Mouse (Mus musculus) limb, embryonic 10.5 days (tissue): ENCODE data around the gene Tbata. TPM values are rescaled to one million over a fixed set of nuclear protein-coding genes. Genes with fewer than 3 reads are reported as not detected.

Source experiments
- DNase-seq: peaks from one replicate; pipeline ENCODE4 v3.0.0-alpha.2; 2017; ENCODE audit warnings: low spot score
- H3K27ac ChIP-seq: fragments of 300-500 bp; sonication (generic); 2 replicates; pipeline ENCODE4 v1.5.1; 2016; ENCODE audit warnings: mild to moderate bottlenecking
- H3K27me3 ChIP-seq: fragments of 300-500 bp; sonication (generic); 2 replicates; pipeline ENCODE4 v1.6.1; 2016; ENCODE audit warnings: low read depth, mild to moderate bottlenecking; ENCODE audit not compliant: poor library complexity, severe bottlenecking
- H3K36me3 ChIP-seq: fragments of 300-500 bp; sonication (generic); 2 replicates; pipeline ENCODE4 v1.6.1; 2016; ENCODE audit warnings: mild to moderate bottlenecking, moderate library complexity
- H3K4me1 ChIP-seq: fragments of 300-500 bp; sonication (generic); 2 replicates; pipeline ENCODE4 v1.6.1; 2016
- H3K4me3 ChIP-seq: fragments of 300-500 bp; sonication (generic); 2 replicates; pipeline ENCODE4 v1.5.1; 2016; ENCODE audit warnings: mild to moderate bottlenecking, moderate library complexity
- H3K9me3 ChIP-seq: fragments of 300-500 bp; sonication (generic); replicated peaks from 2 replicates; pipeline ENCODE4 v1.6.1; 2016; ENCODE audit warnings: mild to moderate bottlenecking
- WGBS: fragments of 180-500 bp; shearing (Covaris S2); methylation state at CpG from one replicate; pipeline ENCODE4 v1.1.7; 2016; 5-methylcytosine and 5-hydroxymethylcytosine counted together
- polyA plus RNA-seq: library from polyadenylated mRNA; unstranded; fragments of >200 nt; fragmentation: Nextera tagmentation; extraction: Ambion mirVana; gene quantifications from 2 replicates; pipeline ENCODE4 v1.2.1, GENCODE M21; 2016

Gene Tbata
- polyA plus RNA-seq, 1 experiment from 2014 or later, result not detected

GRCm38 (mm10) chr10:61174711-61175441 lies 3.1 kb downstream of the Tbata start:
- H3K4me3 ChIP-seq, result no peak overlapping the region
- peaks cover 7% of the 10 kb centered on the region; the same call in 1 of the 2 replicates for H3K4me1 ChIP-seq
- H3K27me3 ChIP-seq, result peaks cover 42% of the 10 kb centered on the region
- H3K27ac ChIP-seq, result no peak overlapping the region
- H3K9me3 ChIP-seq, result no peaks in the 10 kb centered on the region
- 47% methylated on average over 13 of the region's 13 CpGs for WGBS
- DNase-seq, result no peak
- no peaks in the 10 kb centered on the region for H3K36me3 ChIP-seq

- Histone ChIP-seq H3K4me1 (peaks cover 7% of the 10 kb centered on the region; the same call in 1 of the 2 replicates), H3K4me3 (0 out of 2 replicates have a peak overlapping the region, but pooled peaks have one; percentile 30), H3K27me3 (peaks cover 42% of the 10 kb centered on the region), H3K36me3 (no peaks in the 10 kb centered on the region), H3K27ac (no peak overlapping the region), H3K9me3 (no peaks in the 10 kb centered on the region)
- DNase-seq, result peak; percentile 69
- 12% methylated on average over 24 of the region's 24 CpGs for WGBS
These were observed 3.9 kb downstream of the Tbata start for GRCm38 (mm10) chr10:61175442-61176204.

DNA sequence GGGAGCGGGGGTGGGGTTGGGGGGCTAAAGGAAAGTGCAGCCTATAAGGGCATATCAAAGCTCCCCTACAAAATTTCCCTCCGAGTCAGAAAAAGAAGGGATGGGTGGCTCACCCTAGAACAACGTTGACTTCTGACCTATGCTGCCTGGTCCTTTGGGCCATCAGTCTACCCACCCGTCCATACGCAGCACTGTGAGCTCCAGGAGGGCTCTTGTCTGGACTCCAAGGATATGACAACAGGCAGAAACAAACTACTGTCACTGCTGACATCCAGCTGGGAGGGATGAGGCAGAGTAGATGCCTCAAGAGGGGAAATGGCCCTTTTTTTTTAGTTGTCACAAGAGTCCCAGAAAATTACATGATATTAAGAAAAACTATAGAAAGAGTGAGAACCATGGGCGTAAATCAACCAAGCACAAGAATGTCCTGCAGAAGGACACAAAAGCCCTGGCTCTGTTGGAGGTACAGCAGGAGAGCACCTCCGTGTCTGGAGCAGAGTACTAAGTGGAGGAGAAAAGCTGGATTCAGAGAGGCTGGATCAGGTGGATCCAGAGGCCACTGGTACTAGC lies 4.6 kb downstream of the Tbata start:
- no peaks in the 10 kb centered on the region for H3K36me3 ChIP-seq
- 50% methylated on average over 7 of the region's 7 CpGs for WGBS
- H3K27me3 ChIP-seq, result peaks cover 42% of the 10 kb centered on the region
- DNase-seq, result no peak
- H3K4me3 ChIP-seq, result 0 out of 2 replicates have a peak overlapping the region, but pooled peaks have one; percentile 30
- no peak overlapping the region for H3K27ac ChIP-seq
- H3K9me3 ChIP-seq, result no peaks in the 10 kb centered on the region
- peaks cover 7% of the 10 kb centered on the region; the same call in 1 of the 2 replicates for H3K4me1 ChIP-seq

GRCm38 (mm10) chr10:61177751-61178150 lies 6.0 kb downstream of the Tbata start:
- H3K9me3 ChIP-seq, result no peaks in the 10 kb centered on the region
- H3K4me1 ChIP-seq, result peaks cover 11% of the 10 kb centered on the region; the same call in 1 of the 2 replicates
- peaks cover 42% of the 10 kb centered on the region for H3K27me3 ChIP-seq
- H3K4me3 ChIP-seq, result no peak overlapping the region
- H3K27ac ChIP-seq, result no peak overlapping the region
- WGBS, result 84% methylated on average over 4 of the region's 4 CpGs
- no peak for DNase-seq
- no peaks in the 10 kb centered on the region for H3K36me3 ChIP-seq

DNA sequence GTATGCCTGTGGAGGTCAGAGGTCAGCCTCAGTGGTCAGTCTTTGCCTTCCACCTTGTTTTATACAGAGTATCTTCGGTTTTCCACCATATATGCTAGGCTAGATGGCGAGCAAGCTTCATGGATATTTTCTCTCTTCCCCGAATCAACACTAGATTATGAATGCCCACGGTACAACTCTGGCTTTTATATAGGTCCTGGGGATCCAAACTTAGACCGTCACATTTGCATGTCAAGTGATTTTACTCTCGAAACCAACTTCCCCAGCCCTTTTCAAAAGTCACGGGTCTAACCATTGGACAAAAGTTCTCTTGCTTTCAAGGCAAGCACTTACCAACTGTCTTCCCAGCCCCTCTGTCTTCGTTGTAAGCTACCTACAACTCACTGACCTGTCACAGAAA lies 6.9 kb downstream of the Tbata start:
- Histone ChIP-seq H3K4me3 (no peak overlapping the region), H3K27ac (no peak overlapping the region), H3K27me3 (peaks cover 42% of the 10 kb centered on the region), H3K9me3 (no peaks in the 10 kb centered on the region), H3K36me3 (no peaks in the 10 kb centered on the region), H3K4me1 (peaks cover 11% of the 10 kb centered on the region; the same call in 1 of the 2 replicates)
- DNase-seq, result no peak
- WGBS, result 92% methylated on average over 8 of the region's 8 CpGs

DNA sequence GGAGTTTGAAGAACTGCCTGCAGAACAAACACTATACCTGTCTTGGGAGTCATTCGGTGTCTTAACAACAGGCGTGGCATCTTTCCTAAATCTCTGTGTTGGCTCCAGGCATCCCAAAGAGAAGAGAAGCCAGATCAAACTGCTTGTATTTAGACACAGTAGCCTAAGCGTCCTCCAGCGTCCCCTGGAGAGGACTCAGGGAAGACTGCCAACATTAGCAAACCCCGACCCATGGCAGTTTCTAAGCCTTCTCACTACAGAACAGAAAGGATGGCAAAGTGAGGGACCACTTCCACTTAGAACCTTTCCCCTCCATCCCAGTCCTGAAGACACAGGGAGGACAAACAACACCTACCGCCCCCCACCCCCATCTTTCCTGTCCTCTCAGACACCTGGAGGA lies 8.2 kb downstream of the Tbata start:
- Histone ChIP-seq H3K4me3 (no peak overlapping the region), H3K27me3 (peaks cover 37% of the 10 kb centered on the region), H3K36me3 (no peaks in the 10 kb centered on the region), H3K9me3 (no peaks in the 10 kb centered on the region), H3K4me1 (peaks cover 11% of the 10 kb centered on the region; the same call in 1 of the 2 replicates), H3K27ac (no peak overlapping the region)
- WGBS, result 83% methylated on average over 6 of the region's 6 CpGs
- DNase-seq, result no peak

- Histone ChIP-seq H3K9me3 (no peaks in the 10 kb centered on the region), H3K4me1 (peaks cover 8% of the 10 kb centered on the region; the same call in 1 of the 2 replicates), H3K27me3 (0 out of 2 replicates have a peak, but pooled peaks cover 5% of the 10 kb centered on the region), H3K4me3 (no peak overlapping the region), H3K27ac (no peak overlapping the region), H3K36me3 (no peaks in the 10 kb centered on the region)
- 84% methylated on average over 3 of the region's 3 CpGs for WGBS
- DNase-seq, result no peak
These were observed 15.2 kb downstream of the Tbata start for GRCm38 (mm10) chr10:61187001-61187400.

DNA sequence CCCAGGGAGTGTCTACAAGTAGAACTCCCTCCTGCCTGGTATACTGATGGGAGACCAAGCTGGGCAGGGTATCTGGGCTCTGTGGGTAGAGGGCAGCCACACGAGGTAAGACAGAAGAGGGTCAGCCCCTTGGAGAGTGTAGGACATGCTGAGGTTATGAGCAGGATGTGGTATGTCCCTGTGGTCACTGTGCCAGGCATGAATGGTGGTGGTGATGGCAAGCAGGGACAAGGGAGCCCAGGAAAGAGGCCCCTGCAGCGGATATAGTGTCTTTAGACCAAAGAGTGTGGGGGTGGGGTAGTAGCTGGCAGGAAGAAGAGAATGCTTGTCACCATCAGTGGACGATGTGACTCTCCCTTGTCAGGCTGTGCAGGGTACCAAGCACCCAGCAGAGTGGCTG lies 16.3 kb downstream of the Tbata start:
- 66% methylated on average over 3 of the region's 3 CpGs for WGBS
- Histone ChIP-seq H3K27me3 (0 out of 2 replicates have a peak, but pooled peaks cover 5% of the 10 kb centered on the region), H3K9me3 (no peaks in the 10 kb centered on the region), H3K27ac (no peak overlapping the region), H3K4me1 (peaks cover 5% of the 10 kb centered on the region; the same call in 1 of the 2 replicates), H3K4me3 (no peak overlapping the region), H3K36me3 (no peaks in the 10 kb centered on the region)
- no peak for DNase-seq

DNA sequence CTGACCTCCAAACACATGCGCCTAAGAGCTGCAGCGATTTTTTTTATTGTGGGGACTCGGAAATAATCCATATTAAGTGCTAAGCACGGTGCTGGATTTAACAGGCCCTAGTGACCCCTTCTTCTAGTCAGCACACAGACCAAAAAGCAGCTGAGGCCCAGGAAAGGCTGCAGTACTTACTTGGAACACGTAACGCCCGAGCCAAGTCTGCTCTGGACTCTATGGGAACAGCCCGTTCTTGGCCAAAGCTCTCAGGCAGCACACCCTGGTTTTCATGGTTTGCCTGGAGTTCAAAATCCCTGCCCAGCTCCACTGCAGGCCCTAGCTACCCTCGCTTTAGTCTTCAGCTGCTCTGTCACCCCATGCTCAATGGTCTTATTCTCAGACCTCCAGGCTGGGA lies 22.9 kb downstream of the Tbata start:
- Histone ChIP-seq H3K4me1 (peaks cover 1% of the 10 kb centered on the region), H3K27ac (no peak overlapping the region), H3K4me3 (no peak overlapping the region), H3K27me3 (no peaks in the 10 kb centered on the region), H3K9me3 (no peaks in the 10 kb centered on the region), H3K36me3 (no peaks in the 10 kb centered on the region)
- no peak for DNase-seq
- 83% methylated on average over 9 of the region's 9 CpGs for WGBS

- 88% methylated on average over 8 of the region's 8 CpGs for WGBS
- H3K27me3 ChIP-seq, result no peaks in the 10 kb centered on the region
- no peak overlapping the region for H3K4me3 ChIP-seq
- no peaks in the 10 kb centered on the region for H3K9me3 ChIP-seq
- no peak for DNase-seq
- no peaks in the 10 kb centered on the region for H3K36me3 ChIP-seq
- H3K4me1 ChIP-seq, result peaks cover 7% of the 10 kb centered on the region
- H3K27ac ChIP-seq, result no peak overlapping the region
These were observed 23.5 kb downstream of the Tbata start for GRCm38 (mm10) chr10:61195216-61195615.

DNA sequence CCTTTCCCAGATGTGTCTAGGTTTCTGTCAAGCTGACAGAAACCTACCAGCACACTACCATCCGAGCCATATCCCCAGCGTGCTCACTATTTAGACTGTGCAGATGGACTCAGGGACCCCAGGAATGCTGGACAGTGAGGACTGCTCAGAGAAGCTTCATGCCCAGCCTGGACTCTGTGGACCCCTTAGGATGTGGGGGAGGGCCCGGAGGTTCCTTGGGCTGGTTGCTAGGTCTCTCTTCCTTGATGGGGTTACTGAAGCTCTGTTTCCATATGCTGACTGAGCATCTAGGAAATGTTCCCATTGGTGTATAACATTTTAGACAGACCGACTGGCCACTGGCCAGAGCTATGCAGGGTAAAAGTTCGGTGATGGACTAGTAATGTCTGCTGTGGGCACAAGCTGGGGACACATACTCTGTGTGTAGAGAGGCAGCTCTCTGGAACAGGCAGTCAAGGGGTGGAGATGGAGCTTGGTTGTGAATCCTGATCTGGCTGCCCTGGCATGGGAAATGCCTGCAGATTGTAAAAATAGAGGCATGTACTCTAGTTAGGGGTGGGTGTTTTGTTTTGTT lies 24.1 kb downstream of the Tbata start:
- H3K4me3 ChIP-seq, result no peak overlapping the region
- WGBS, result 90% methylated on average over 5 of the region's 5 CpGs
- no peaks in the 10 kb centered on the region for H3K36me3 ChIP-seq
- H3K27ac ChIP-seq, result no peak overlapping the region
- peaks cover 10% of the 10 kb centered on the region for H3K4me1 ChIP-seq
- H3K9me3 ChIP-seq, result no peaks in the 10 kb centered on the region
- no peaks in the 10 kb centered on the region for H3K27me3 ChIP-seq
- DNase-seq, result no peak

- no peaks in the 10 kb centered on the region for H3K9me3 ChIP-seq
- H3K4me1 ChIP-seq, result peaks cover 18% of the 10 kb centered on the region
- no peaks in the 10 kb centered on the region for H3K27me3 ChIP-seq
- no peak overlapping the region for H3K27ac ChIP-seq
- 30% methylated on average over 11 of the region's 11 CpGs for WGBS
- DNase-seq, result peak; percentile 86
- H3K4me3 ChIP-seq, result no peak overlapping the region
- H3K36me3 ChIP-seq, result no peaks in the 10 kb centered on the region
These were observed 27.9 kb downstream of the Tbata start for GRCm38 (mm10) chr10:61199566-61200213.
